Mouse (Mus musculus) heart, postnatal 0 days (tissue): ENCODE measurements around the gene Slco4a1. TPM values are rescaled to one million over a fixed set of nuclear protein-coding genes. Genes with fewer than 3 reads are reported as not detected.
A peak's percentile ranks its signal among the peaks of the same experiment; 100 is the strongest.

ENCODE experiments used
- ATAC-seq: fragments of 200-750 bp; cut with Nextera tagmentation; 2 replicates; pipeline ENCODE4 v1.8.0; 2017; ENCODE audit warnings: low read depth, moderate number of reproducible peaks, moderate library complexity; ENCODE audit not compliant: insufficient read depth
- DNase-seq: peaks from one replicate; pipeline ENCODE4 v3.0.0-alpha.2; 2016; ENCODE audit warnings: low spot score
- H3K27ac ChIP-seq: fragments of 300-500 bp; sonication (generic); 2 replicates; pipeline ENCODE4 v1.5.1; 2014; ENCODE audit warnings: low read depth, mild to moderate bottlenecking
- H3K27me3 ChIP-seq: fragments of 300-500 bp; sonication (generic); 2 replicates; pipeline ENCODE4 v1.6.1; 2014; ENCODE audit warnings: low read length, mixed read lengths; ENCODE audit not compliant: control insufficient read depth, insufficient read depth
- H3K36me3 ChIP-seq: fragments of 300-500 bp; sonication (generic); replicated peaks from 2 replicates; pipeline ENCODE4 v1.6.1; 2014; ENCODE audit warnings: low read length, mixed read lengths; ENCODE audit not compliant: control insufficient read depth, insufficient read depth
- H3K4me1 ChIP-seq: fragments of 300-500 bp; sonication (generic); 2 replicates; pipeline ENCODE4 v1.6.1; 2014; ENCODE audit warnings: antibody characterized with exemption; ENCODE audit not compliant: control insufficient read depth, insufficient read depth
- H3K4me2 ChIP-seq: fragments of 300-500 bp; sonication (generic); 2 replicates; pipeline ENCODE4 v1.6.1; 2014; ENCODE audit warnings: low read depth, mild to moderate bottlenecking, low read length, moderate library complexity
- H3K4me3 ChIP-seq: fragments of 300-500 bp; sonication (generic); 2 replicates; pipeline ENCODE4 v1.5.1; 2014; ENCODE audit warnings: low read depth, low read length
- H3K9ac ChIP-seq: fragments of 300-500 bp; sonication (generic); replicated peaks from 2 replicates; pipeline ENCODE4 v1.6.1; 2014; ENCODE audit warnings: low read depth, low read length, mixed read lengths
- H3K9me3 ChIP-seq: fragments of 300-500 bp; sonication (generic); replicated peaks from 2 replicates; pipeline ENCODE4 v1.6.1; 2016; ENCODE audit warnings: low read length; ENCODE audit not compliant: control insufficient read depth
- CTCF ChIP-seq: IDR thresholded peaks from 2 replicates; pipeline ENCODE4 v1.5.1; 2016; ENCODE audit warnings: antibody characterized with exemption, control low read depth, low read depth
- EP300 ChIP-seq: IDR thresholded peaks from 2 replicates; pipeline ENCODE4 v1.6.1; 2016; ENCODE audit warnings: antibody characterized with exemption, low read depth
- WGBS: fragments of 180-500 bp; shearing (Covaris S2); extraction: QIAGEN DNeasy Blood & Tissue Kit; methylation state at CpG from one replicate; pipeline ENCODE4 v1.1.7; 2014; 5-methylcytosine and 5-hydroxymethylcytosine counted together
- polyA plus RNA-seq: library from polyadenylated mRNA; unstranded; fragments of >200 nt; fragmentation: Nextera tagmentation; extraction: Ambion mirVana; gene quantifications from 2 replicates; pipeline ENCODE4 v1.2.1, GENCODE M21; 2015
- total RNA-seq: library from RNA; depleted of rRNA; stranded (reverse); fragments of >200 nt; gene quantifications from 2 replicates; pipeline ENCODE4 v1.2.3, GENCODE M21; 2014; ENCODE audit warnings: low replicate concordance

Gene Slco4a1
- total and polyA plus RNA-seq, 2 experiments from 2014 or later: not detected

GRCm38 (mm10) chr2:180495906-180496305 is 39.9 kb downstream of the Slco4a1 start:
- DNase-seq (no peak), ATAC-seq (no peak)
- Histone ChIP-seq H3K4me1 (peaks cover 3% of the 10 kb centered on the region; the same call in 1 of the 2 replicates), H3K9ac (no peak overlapping the region), H3K9me3 (no peaks in the 10 kb centered on the region), H3K36me3 (no peaks in the 10 kb centered on the region), H3K4me2 (no peak overlapping the region), H3K27ac (no peak overlapping the region), H3K27me3 (peaks cover 34% of the 10 kb centered on the region), H3K4me3 (no peak overlapping the region)
- WGBS: 49% methylated on average over 8 of the region's 8 CpGs
- TF ChIP-seq CTCF (no peak), EP300 (no peak)

- Histone ChIP-seq H3K27me3 (peaks cover 45% of the 10 kb centered on the region), H3K9ac (no peak within 1 kb of the TSS), H3K27ac (no peak within 1 kb of the TSS), H3K4me2 (peak within 1 kb of the TSS; percentile 45), H3K4me1 (no peaks in the 10 kb centered on the region), H3K4me3 (peak within 1 kb of the TSS; percentile 29), H3K9me3 (no peaks in the 10 kb centered on the region), H3K36me3 (no peaks in the 10 kb centered on the region)
- ATAC-seq (no peak), DNase-seq (no peak)
- WGBS: under 1% methylated on average over 27 of the region's 30 CpGs
- TF ChIP-seq EP300 (no peak), CTCF (no peak)
Observed at GRCm38 (mm10) chr2:180499741-180500140, 43.7 kb downstream of the Slco4a1 start, which contains the start of gene Ntsr1. TSS of gene Ntsr1 (plus strand) at chr2:180499976.

- peaks cover 45% of the 10 kb centered on the region for H3K27me3 ChIP-seq
- H3K4me2 ChIP-seq: no peak overlapping the region
- DNase-seq (no peak), ATAC-seq (no peak)
- H3K36me3 ChIP-seq: no peaks in the 10 kb centered on the region
- H3K27ac ChIP-seq: no peak overlapping the region
- no peaks in the 10 kb centered on the region for H3K9me3 ChIP-seq
- no peaks in the 10 kb centered on the region for H3K4me1 ChIP-seq
- H3K9ac ChIP-seq: no peak overlapping the region
- WGBS: 30% methylated on average over 13 of the region's 13 CpGs
- H3K4me3 ChIP-seq: no peak overlapping the region
- TF ChIP-seq CTCF: no peak
- no peak for TF ChIP-seq EP300
Observed at GRCm38 (mm10) chr2:180500726-180501125, 44.7 kb downstream of the Slco4a1 start.

- TF ChIP-seq CTCF: no peak
- no peak for TF ChIP-seq EP300
- Histone ChIP-seq H3K36me3 (no peaks in the 10 kb centered on the region), H3K9me3 (no peaks in the 10 kb centered on the region), H3K27me3 (peaks cover 45% of the 10 kb centered on the region), H3K27ac (no peak overlapping the region), H3K4me2 (no peak overlapping the region), H3K4me3 (no peak overlapping the region), H3K4me1 (no peaks in the 10 kb centered on the region), H3K9ac (no peak overlapping the region)
- 0 out of 2 replicates have a peak, but pooled peaks have one; percentile 8 for ATAC-seq
- WGBS: 29% methylated on average over 9 of the region's 9 CpGs
- DNase-seq: no peak
Observed at GRCm38 (mm10) chr2:180501217-180501967, 45.3 kb downstream of the Slco4a1 start.

- ATAC-seq: no peak
- Histone ChIP-seq H3K27ac (no peak overlapping the region), H3K4me3 (no peak overlapping the region), H3K9me3 (no peaks in the 10 kb centered on the region), H3K9ac (no peak overlapping the region), H3K27me3 (peaks cover 6% of the 10 kb centered on the region; the same call in 1 of the 2 replicates), H3K36me3 (no peaks in the 10 kb centered on the region), H3K4me2 (no peak overlapping the region), H3K4me1 (no peaks in the 10 kb centered on the region)
- TF ChIP-seq CTCF (no peak), EP300 (no peak)
- WGBS: 80% methylated on average over 5 of the region's 5 CpGs
- DNase-seq: no peak
Observed at GRCm38 (mm10) chr2:180506281-180506680, 50.2 kb downstream of the Slco4a1 start.
